Mouse (Mus musculus): Measurements from ENCODE around the gene Cacna1d.

DNA sequence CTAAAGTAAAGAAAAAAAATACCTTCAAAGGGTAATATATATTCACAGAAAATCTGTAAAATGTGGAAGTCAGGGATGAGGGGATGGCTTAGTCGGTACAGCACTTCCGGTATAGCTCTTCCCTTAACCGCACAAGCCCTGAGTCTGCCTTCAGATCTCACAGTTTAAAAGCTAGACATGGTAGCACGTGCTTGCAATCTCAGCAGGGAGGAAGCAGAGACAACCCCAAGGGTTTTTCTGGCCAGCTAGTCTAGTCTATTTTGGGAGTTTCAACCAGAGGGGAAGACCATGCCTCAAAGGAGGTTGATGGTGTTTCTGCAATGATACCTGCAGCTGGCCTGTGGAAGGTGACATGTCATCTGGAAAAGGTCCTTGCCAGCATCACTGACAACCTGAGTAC lies 128.9 kb downstream of the Cacna1d start:
- TF ChIP-seq CTCF (IDR thresholded peaks at IDR 0.05; ENCODE audit: extremely low read depth, insufficient read depth, insufficient read length, insufficient replicate concordance) (no peak), POLR2A (IDR thresholded peaks at IDR 0.05; ENCODE audit: low read depth, low read length) (no peak)
